Mouse (Mus musculus) colon, adult 2 months (tissue): Measurements from ENCODE around the gene Amn. TPM values are rescaled to one million over a fixed set of nuclear protein-coding genes. Genes with fewer than 3 reads are reported as not detected.

Experiments used
- polyA plus RNA-seq: library from polyadenylated mRNA; depleted of rRNA; stranded (reverse); fragments of >200 nt; gene quantifications from 2 replicates; pipeline ENCODE4 v1.2.3, GENCODE M21; 2012; rRNA removed

The Amn gene
- polyA plus RNA-seq, result 7.4 and 22.4 TPM in 2 replicates

DNA sequence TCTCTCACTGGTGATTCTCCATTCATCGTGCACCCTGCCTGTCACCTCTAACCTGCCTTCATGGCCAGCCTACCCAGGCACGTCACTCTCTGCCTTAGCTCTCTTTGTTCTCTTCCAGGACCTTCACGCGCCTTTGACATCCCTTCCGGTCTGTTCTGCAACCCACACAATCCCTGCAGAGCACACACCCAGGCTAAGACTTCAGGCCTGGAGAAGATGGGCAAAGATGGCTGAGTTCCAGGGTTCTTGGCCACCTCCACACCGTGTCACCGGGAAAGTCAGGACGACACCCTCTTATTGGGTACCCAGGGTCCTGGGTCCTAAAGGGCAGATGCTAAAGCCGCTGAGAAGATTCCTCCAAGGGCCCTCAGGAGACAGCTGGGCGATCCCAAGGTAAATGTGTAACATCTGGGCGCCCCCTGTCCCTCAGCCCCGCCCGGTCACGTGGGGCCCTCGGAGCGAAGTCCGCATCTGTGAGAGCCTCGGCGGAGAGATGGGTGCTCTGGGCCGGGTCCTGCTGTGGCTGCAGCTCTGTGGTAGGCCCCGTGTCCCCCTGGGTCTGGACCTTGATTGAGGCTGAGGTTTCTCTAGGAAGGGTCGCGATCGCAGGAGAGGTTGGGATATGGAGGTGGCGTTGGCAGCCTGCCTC is at the start of gene Amn:
Amn (plus strand) TSS at position 467 of the 649 bp plus-strand sequence.

Other genes with a start within 250 kb of the Amn start
- 11.4 and 12.5 TPM in 2 replicates for gene Rcor1, start 231.7 kb upstream of the Amn start, polyA plus RNA-seq
- gene Traf3, start 104.7 kb upstream of the Amn start, polyA plus RNA-seq, result 18.6 and 19.4 TPM in 2 replicates
- not detected in 2 replicates for gene 4930595D18Rik, start 86.6 kb upstream of the Amn start, polyA plus RNA-seq
- gene Cdc42bpb, start 106.6 kb downstream of the Amn start, polyA plus RNA-seq, result 318 and 329 TPM in 2 replicates
- 0.33 TPM in 1 of 2 replicates, not detected in the other for gene Lbhd2, start 135.7 kb downstream of the Amn start, polyA plus RNA-seq
- 10.1 and 13.1 TPM in 2 replicates for gene Exoc3l4, start 145.9 kb downstream of the Amn start, polyA plus RNA-seq
- gene Tnfaip2, start 171.4 kb downstream of the Amn start, polyA plus RNA-seq, result 15.6 and 17.9 TPM in 2 replicates
- 0.91 and 1.5 TPM in 2 replicates for gene Gm266, start 214.7 kb downstream of the Amn start, polyA plus RNA-seq